8 mouse cellular contexts compared by ENCODE assay signal in the genomic region with DNA sequence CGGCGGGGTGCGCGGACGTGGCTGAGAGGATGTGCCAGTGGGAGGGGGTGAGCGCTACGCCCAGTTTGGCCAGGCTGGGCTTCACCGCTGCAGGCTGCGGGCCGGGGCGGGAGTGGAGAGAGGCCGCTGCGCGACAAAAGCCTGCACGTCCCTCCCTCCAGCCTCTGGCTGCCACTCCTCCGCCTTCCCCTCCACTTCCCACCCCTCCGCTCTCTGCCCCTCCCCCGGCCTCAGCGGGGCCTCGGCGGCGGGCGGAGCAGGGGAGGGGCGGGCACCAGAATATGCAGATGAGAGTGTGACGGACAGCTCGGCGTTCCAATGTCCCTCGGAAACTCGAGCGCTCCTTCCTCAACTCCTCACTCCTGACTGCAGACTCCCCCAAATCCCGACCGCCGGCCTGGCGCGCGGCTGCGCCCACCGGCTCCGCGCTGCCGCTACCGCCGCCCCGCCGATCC. TPM values are rescaled to one million over a fixed set of nuclear protein-coding genes. Genes with fewer than 3 reads are reported as not detected.
DNase-seq lines count a peak whose midpoint lies in the region; ATAC-seq and TF ChIP-seq lines count a peak whose summit lies in the region.

A gene (plus strand): TSS at position 359 of the 455 bp plus-strand sequence.

- peak within 1 kb of the TSS; percentile 85 for H3K4me2 ChIP-seq in forebrain, embryonic 15.5 days (replicated peaks)
- peak within 1 kb of the TSS; percentile 50 for H3K4me2 ChIP-seq in hindbrain, embryonic 11.5 days (replicated peaks; ENCODE audit: low read depth, low read length)
- H3K4me2 ChIP-seq in limb, embryonic 14.5 days (replicated peaks; ENCODE audit: low read depth, low read length, severe bottlenecking): peak within 1 kb of the TSS; percentile 89
- peak within 1 kb of the TSS; percentile 69 for H3K4me2 ChIP-seq in midbrain, embryonic 15.5 days

- POLR2A ChIA-PET in Patski (lab: Charles Lee): interaction anchor here (0.7 to 6.8 kb wide), 4 partner anchors 9 to 668 kb away, joined by 3 to 74 read pairs (median 16); a partner anchor contains a TSS

- H3K4me3 ChIP-seq in forebrain, embryonic 15.5 days: peak within 1 kb of the TSS; percentile 45
- peak within 1 kb of the TSS; percentile 83 for H3K4me3 ChIP-seq in hindbrain, embryonic 11.5 days (ENCODE audit: low read depth, low read length)
- H3K4me3 ChIP-seq in limb, embryonic 14.5 days (replicated peaks; ENCODE audit: low read length): peak within 1 kb of the TSS; percentile 62
- peak within 1 kb of the TSS; percentile 57 for H3K4me3 ChIP-seq in midbrain, embryonic 15.5 days
- H3K4me3 ChIP-seq in thymus, adult 2 months (ENCODE audit: control insufficient read depth, insufficient read depth, low read length): no peak within 1 kb of the TSS

- H3K9ac ChIP-seq in forebrain, embryonic 15.5 days (replicated peaks): peak within 1 kb of the TSS; percentile 36; the same call in 1 of the 2 replicates
- H3K9ac ChIP-seq in hindbrain, embryonic 11.5 days (ENCODE audit: low read depth, low read length): peak within 1 kb of the TSS; percentile 95
- H3K9ac ChIP-seq in limb, embryonic 14.5 days (ENCODE audit: low read depth, low read length, severe bottlenecking): peak within 1 kb of the TSS; percentile 70
- peak within 1 kb of the TSS; percentile 78 for H3K9ac ChIP-seq in midbrain, embryonic 15.5 days

- peaks cover 31% of the 10 kb centered on the region for H3K4me1 ChIP-seq in forebrain, embryonic 15.5 days
- 0 out of 2 replicates have a peak, but pooled peaks cover 7% of the 10 kb centered on the region for H3K4me1 ChIP-seq in hindbrain, embryonic 11.5 days (replicated peaks; ENCODE audit: control insufficient read depth, insufficient read depth, low read length)
- peaks cover 12% of the 10 kb centered on the region; the same call in 1 of the 2 replicates for H3K4me1 ChIP-seq in limb, embryonic 14.5 days (ENCODE audit: control insufficient read depth, insufficient read depth, low read length)
- peaks cover 39% of the 10 kb centered on the region for H3K4me1 ChIP-seq in midbrain, embryonic 15.5 days
- H3K4me1 ChIP-seq in thymus, adult 2 months (replicated peaks; ENCODE audit: control insufficient read depth, insufficient read depth, low read length): no peaks in the 10 kb centered on the region

- TF ChIP-seq CTCF in Patski (IDR thresholded peaks at IDR 0.05): no peak
- TF ChIP-seq CTCF in thymus, adult 2 months (IDR thresholded peaks at IDR 0.05; ENCODE audit: borderline replicate concordance, control insufficient read depth, extremely low read depth, insufficient read depth, low read length, poor library complexity): no peak

- whole genome bisulfite sequencing in forebrain, embryonic 15.5 days: 0% methylated on average over 43 of the region's 45 CpGs
- under 1% methylated on average over 36 of the region's 45 CpGs for WGBS in hindbrain, embryonic 11.5 days
- WGBS in limb, embryonic 14.5 days: 0% methylated on average over 22 of the region's 45 CpGs
- 0% methylated on average over 39 of the region's 45 CpGs for WGBS in midbrain, embryonic 15.5 days
- WGBS in thymus, adult 2 months: 2% methylated on average over 43 of the region's 45 CpGs

- H3K27me3 ChIP-seq in Patski: no peaks in the 10 kb centered on the region
- H3K27me3 ChIP-seq in forebrain, embryonic 15.5 days: peaks cover 93% of the 10 kb centered on the region
- peaks cover 32% of the 10 kb centered on the region for H3K27me3 ChIP-seq in hindbrain, embryonic 11.5 days (ENCODE audit: control insufficient read depth, insufficient read depth, low read length)
- H3K27me3 ChIP-seq in limb, embryonic 14.5 days (ENCODE audit: control insufficient read depth, insufficient read depth, low read length): peaks cover 87% of the 10 kb centered on the region
- peaks cover 28% of the 10 kb centered on the region for H3K27me3 ChIP-seq in midbrain, embryonic 15.5 days (replicated peaks)
- H3K27me3 ChIP-seq in thymus, adult 2 months (ENCODE audit: control insufficient read depth, insufficient read depth, low read length): peaks cover 8% of the 10 kb centered on the region

- ATAC-seq in Patski: peak; percentile 82
- ATAC-seq in forebrain, embryonic 15.5 days (replicated peaks): peak; percentile 75
- ATAC-seq in hindbrain, embryonic 11.5 days (ENCODE audit: low FRiP score): peak; percentile 92
- peak; percentile 90 for ATAC-seq in limb, embryonic 14.5 days (ENCODE audit: low FRiP score, low read depth)
- peak; percentile 89 for ATAC-seq in midbrain, embryonic 15.5 days (replicated peaks)

- no peaks in the 10 kb centered on the region for H3K9me3 ChIP-seq in forebrain, embryonic 15.5 days
- no peaks in the 10 kb centered on the region for H3K9me3 ChIP-seq in hindbrain, embryonic 11.5 days (ENCODE audit: control insufficient read depth, low read length)
- H3K9me3 ChIP-seq in limb, embryonic 14.5 days (ENCODE audit: control insufficient read depth, low read length): no peaks in the 10 kb centered on the region
- no peaks in the 10 kb centered on the region for H3K9me3 ChIP-seq in midbrain, embryonic 15.5 days

- in situ Hi-C loops in Patski (cut with MboI; ENCODE audit: low pct_unique_long_range_greater_than_20kb): loop anchor here (5.0 to 25.0 kb wide), 6 partner anchors 434 to 1991 kb away; a partner anchor contains a TSS

- CTCF ChIA-PET in Patski (lab: Charles Lee): interaction anchor here (4.3 kb wide), 1 partner anchor 670 kb away, joined by 33 read pairs; no protein-coding TSS in a partner anchor

- 0 out of 2 replicates have a peak, but pooled peaks have one; percentile 67 for TF ChIP-seq POLR2A in limb, embryonic 14.5 days (IDR thresholded peaks at IDR 0.05; ENCODE audit: borderline replicate concordance, extremely low read depth, insufficient read depth, insufficient read length)
- TF ChIP-seq POLR2A in thymus, adult 2 months (IDR thresholded peaks at IDR 0.05; ENCODE audit: control insufficient read depth, extremely low read depth, insufficient read depth, low read length, poor library complexity): no peak

- no peaks in the 10 kb centered on the region for H3K36me3 ChIP-seq in forebrain, embryonic 15.5 days
- H3K36me3 ChIP-seq in hindbrain, embryonic 11.5 days (ENCODE audit: control insufficient read depth, insufficient read depth, low read length): 0 out of 2 replicates have a peak, but pooled peaks cover 3% of the 10 kb centered on the region
- H3K36me3 ChIP-seq in limb, embryonic 14.5 days (ENCODE audit: control insufficient read depth, insufficient read depth, low read length): 0 out of 2 replicates have a peak, but pooled peaks cover 6% of the 10 kb centered on the region
- no peaks in the 10 kb centered on the region for H3K36me3 ChIP-seq in midbrain, embryonic 15.5 days (replicated peaks)
- H3K36me3 ChIP-seq in thymus, adult 2 months (ENCODE audit: control insufficient read depth, insufficient read depth, low read length): no peaks in the 10 kb centered on the region

- no peak for DNase-seq in Patski (ENCODE audit: low read depth, low spot score)
- DNase-seq in cerebellum, adult 11-12 months: peak; percentile 54
- DNase-seq in hindbrain, embryonic 11.5 days (ENCODE audit: low spot score): peak; percentile 94
- DNase-seq in limb, embryonic 14.5 days (ENCODE audit: low spot score): peak; percentile 90
- no peak for DNase-seq in natural killer cell, adult 2 months (ENCODE audit: low spot score in 2 of 2)
- DNase-seq in thymus, adult 2 months: no peak

- H3K27ac ChIP-seq in forebrain, embryonic 15.5 days (replicated peaks): no peak within 1 kb of the TSS
- peak within 1 kb of the TSS; percentile 96 for H3K27ac ChIP-seq in hindbrain, embryonic 11.5 days (ENCODE audit: low read depth, low read length)
- H3K27ac ChIP-seq in limb, embryonic 14.5 days (replicated peaks; ENCODE audit: low read depth, low read length): no peak within 1 kb of the TSS
- peak within 1 kb of the TSS; percentile 92 for H3K27ac ChIP-seq in midbrain, embryonic 15.5 days
- H3K27ac ChIP-seq in thymus, adult 2 months (ENCODE audit: control insufficient read depth, insufficient read depth, low read length): no peak within 1 kb of the TSS

RNA-seq across cellular contexts. Expression of the gene that starts here (rescaled TPM):
- 57.8 TPM for polyA plus RNA-seq in Patski (2021)
- 0.90 and 1.4 TPM in 2 replicates for polyA plus RNA-seq in forebrain, embryonic 15.5 days (2015; fragmentation: Nextera tagmentation; extraction: Ambion mirVana)
- polyA plus RNA-seq in hindbrain, embryonic 11.5 days (2014; fragmentation: Nextera tagmentation; extraction: Ambion mirVana): 55.9 TPM in 2 replicates
- 56.8 and 57.1 TPM in 2 replicates for polyA plus RNA-seq in limb, embryonic 14.5 days (2012; rRNA removed)
- 27.6 and 37.0 TPM in 2 replicates for polyA plus RNA-seq in limb, embryonic 14.5 days (2014; fragmentation: Nextera tagmentation; extraction: Ambion mirVana)
- polyA plus RNA-seq in midbrain, embryonic 15.5 days (2015; fragmentation: Nextera tagmentation; extraction: Ambion mirVana): 41.5 and 52.6 TPM in 2 replicates
- polyA plus RNA-seq in thymus, adult 2 months (2012; rRNA removed): 0.85 and 1.2 TPM in 2 replicates

Comparison
In these comparisons a context has a peak if more than half of its experiments do, and no peak if none do; other contexts are left out.
1. RNA of the gene that starts here (polyA plus RNA-seq): 57.8 TPM in Patski (single experiment), 27.6 to 57.1 TPM in limb, embryonic 14.5 days, 55.9 TPM in hindbrain, embryonic 11.5 days and 41.5 to 52.6 TPM in midbrain, embryonic 15.5 days; 0.85 to 1.2 TPM in thymus, adult 2 months and 0.90 to 1.4 TPM in forebrain, embryonic 15.5 days; every median in the first group is over 10 times any median in the second.
2. DNase-seq: peak in cerebellum, adult 11-12 months (single experiment), hindbrain, embryonic 11.5 days (single experiment) and limb, embryonic 14.5 days (single experiment); none in Patski (single experiment), natural killer cell, adult 2 months (0 of 2) and thymus, adult 2 months (single experiment).
3. H3K27ac ChIP-seq: peak in hindbrain, embryonic 11.5 days (single experiment) and midbrain, embryonic 15.5 days (single experiment); none in forebrain, embryonic 15.5 days (single experiment), limb, embryonic 14.5 days (single experiment) and thymus, adult 2 months (single experiment).
4. H3K9ac ChIP-seq: peak in every context shown above with its lines; median percentile 95 in hindbrain, embryonic 11.5 days; 78 in midbrain, embryonic 15.5 days; 70 in limb, embryonic 14.5 days; 36 in forebrain, embryonic 15.5 days.
5. Peak in every context shown above with its lines, with median percentiles within 50 percentile points of each other: ATAC-seq and H3K4me2 ChIP-seq.